Mouse (Mus musculus) cerebellum, adult 11-12 months (tissue): Measurements from ENCODE around the gene Srr.

ENCODE experiments used
- DNase-seq: peaks from one replicate; pipeline ENCODE4 v3.0.0; 2022

Gene Srr

GRCm38 (mm10) chr11:74857756-74858155, 68.0 kb downstream of the Srr start:
- peak; percentile 14 for DNase-seq
